ENCODE assay signal across 19 mouse cellular contexts in genomic region chr11:107985941-107986340, GRCm38 (mm10).
DNase-seq lines count a peak whose midpoint lies in the region; ATAC-seq and TF ChIP-seq lines count a peak whose summit lies in the region.
"Had no signal": no experiment of that assay in that cellular context is flagged by ENCODE, and none has a peak within 500 bp of the region (broad histone marks: within the 10 kb centered on the region; RNA-seq: fewer than 3 reads in every experiment).

No protein-coding gene starts in this region.

- H3K4me3 ChIP-seq in heart, embryonic 11.5 days (ENCODE audit: low read depth, low read length) = no peak overlapping the region
- H3K4me3 ChIP-seq: embryonic facial prominence, embryonic 12.5 days; forebrain, embryonic 12.5 days; intestine, embryonic 15.5 days; midbrain, embryonic 15.5 days; stomach, embryonic 15.5 days had no signal

- no peaks in the 10 kb centered on the region for H3K9me3 ChIP-seq in heart, embryonic 11.5 days (replicated peaks; ENCODE audit: control insufficient read depth, low read length)
- H3K9me3 ChIP-seq: embryonic facial prominence, embryonic 12.5 days; forebrain, embryonic 12.5 days; intestine, embryonic 15.5 days; midbrain, embryonic 15.5 days; stomach, embryonic 15.5 days had no signal

- no peak overlapping the region for H3K9ac ChIP-seq in heart, embryonic 11.5 days (ENCODE audit: low read depth, low read length)
- H3K9ac ChIP-seq: embryonic facial prominence, embryonic 12.5 days; forebrain, embryonic 12.5 days; intestine, embryonic 15.5 days; midbrain, embryonic 15.5 days; stomach, embryonic 15.5 days had no signal

- DNase-seq in heart, adult 11 months = no peak
- no peak for DNase-seq in Patski (ENCODE audit: low read depth, low spot score)
- peak; percentile 47 for DNase-seq in liver
- no peak for DNase-seq in kidney, adult 8-10 months
- DNase-seq in thymus, postnatal 4 days = no peak
- DNase-seq in embryo, embryonic 11 days = no peak
- DNase-seq: cerebellum, adult 9-11 months; heart, adult 18-20 months; lung, adult 18-20 months; lung, postnatal 4 days; thymus, postnatal 36 days had no signal

- CTCF ChIA-PET in Patski (lab: Charles Lee) = interaction anchor here (1.8 kb wide), 1 partner anchor 9 kb away, joined by 7 read pairs; no protein-coding TSS in a partner anchor

- no peaks in the 10 kb centered on the region for H3K36me3 ChIP-seq in heart, embryonic 11.5 days (ENCODE audit: control insufficient read depth, insufficient read depth, low read length)
- H3K36me3 ChIP-seq: embryonic facial prominence, embryonic 12.5 days; forebrain, embryonic 12.5 days; midbrain, embryonic 15.5 days; stomach, embryonic 15.5 days had no signal

- H3K4me2 ChIP-seq in heart, embryonic 11.5 days = no peak overlapping the region
- H3K4me2 ChIP-seq: embryonic facial prominence, embryonic 12.5 days; forebrain, embryonic 12.5 days; intestine, embryonic 15.5 days; midbrain, embryonic 15.5 days; stomach, embryonic 15.5 days had no signal

- 83% methylated on average over 3 of the region's 3 CpGs for WGBS in heart, embryonic 11.5 days (ENCODE audit: insufficient replicate concordance)

- ATAC-seq in heart, embryonic 11.5 days (replicated peaks; ENCODE audit: insufficient number of reproducible peaks, low FRiP score, low TSS enrichment) = peak; percentile 67
- ATAC-seq in Patski = peak; percentile 21
- no peak for ATAC-seq in CD4-positive, CD25-positive, alpha-beta regulatory T cell, adult 4 months
- ATAC-seq: intestine, embryonic 15.5 days; midbrain, embryonic 15.5 days had no signal

- no peaks in the 10 kb centered on the region for H3K27me3 ChIP-seq in heart, embryonic 11.5 days (ENCODE audit: control insufficient read depth, insufficient read depth, low read length)
- H3K27me3 ChIP-seq in Patski = no peaks in the 10 kb centered on the region
- H3K27me3 ChIP-seq: intestine, embryonic 15.5 days; stomach, embryonic 15.5 days had no signal

- H3K4me1 ChIP-seq in heart, embryonic 11.5 days (ENCODE audit: control insufficient read depth, insufficient read depth, low read length) = 0 out of 2 replicates have a peak, but pooled peaks cover 2% of the 10 kb centered on the region
- H3K4me1 ChIP-seq: intestine, embryonic 15.5 days had no signal

- no peak overlapping the region for H3K27ac ChIP-seq in heart, embryonic 11.5 days (ENCODE audit: low read depth, low read length)
- H3K27ac ChIP-seq: embryonic facial prominence, embryonic 12.5 days; forebrain, embryonic 12.5 days; intestine, embryonic 15.5 days; kidney, postnatal 0 days; midbrain, embryonic 15.5 days; stomach, embryonic 15.5 days had no signal

- TF ChIP-seq CTCF in Patski (IDR thresholded peaks at IDR 0.05) = no peak

- POLR2A ChIA-PET in Patski (lab: Charles Lee) = no interaction called here

- in situ Hi-C loops in Patski (cut with MboI; ENCODE audit: low pct_unique_long_range_greater_than_20kb) = loop anchor here (10.0 to 25.0 kb wide), 2 partner anchors 341 to 474 kb away; no protein-coding TSS in a partner anchor
